Mouse (Mus musculus): ENCODE measurements around the gene Tom1. TPM values are rescaled to one million over a fixed set of nuclear protein-coding genes. Genes with fewer than 3 reads are reported as not detected.
A peak's percentile ranks its signal among the peaks of the same experiment; 100 is the strongest.

Tom1 gene
- total RNA-seq, 2 experiments from 2014 or later: 42.1 to 50.5 TPM

DNA sequence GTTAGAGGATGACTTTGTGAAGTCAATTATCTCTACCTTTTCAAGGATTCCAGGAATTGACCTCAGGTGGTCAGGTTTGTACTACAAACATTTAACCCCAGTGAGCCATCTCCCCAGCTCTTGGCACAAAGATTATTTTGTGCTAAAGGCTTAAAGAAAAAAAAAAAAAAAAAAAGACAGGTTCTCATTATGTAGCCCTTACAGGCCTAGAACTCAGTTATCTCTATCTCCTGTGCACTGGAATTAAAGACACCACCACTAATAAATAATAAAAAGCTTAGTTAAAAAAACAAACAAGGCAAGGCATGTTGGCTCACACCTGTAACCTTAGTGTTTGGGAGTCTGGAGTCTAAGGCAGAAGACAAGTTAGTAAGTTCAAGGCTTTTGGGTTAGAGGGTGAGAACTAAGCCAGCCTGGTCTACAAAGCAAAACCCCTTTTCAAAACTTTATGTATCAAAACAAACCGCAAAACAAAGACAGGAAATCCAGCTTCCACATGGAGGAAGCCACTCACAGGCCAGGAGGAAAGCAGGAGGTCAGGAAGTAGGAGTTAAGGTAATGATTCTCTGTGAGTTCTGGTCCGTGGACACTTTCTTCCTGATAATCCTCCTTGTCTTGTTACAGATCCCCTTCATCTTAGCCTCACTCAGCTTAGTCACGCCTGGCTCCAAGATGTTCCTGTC is 51.0 kb downstream of the Tom1 start:
- DNase-seq: no peak
- intact Hi-C loops (cut with DNase I): no loop called here

DNA sequence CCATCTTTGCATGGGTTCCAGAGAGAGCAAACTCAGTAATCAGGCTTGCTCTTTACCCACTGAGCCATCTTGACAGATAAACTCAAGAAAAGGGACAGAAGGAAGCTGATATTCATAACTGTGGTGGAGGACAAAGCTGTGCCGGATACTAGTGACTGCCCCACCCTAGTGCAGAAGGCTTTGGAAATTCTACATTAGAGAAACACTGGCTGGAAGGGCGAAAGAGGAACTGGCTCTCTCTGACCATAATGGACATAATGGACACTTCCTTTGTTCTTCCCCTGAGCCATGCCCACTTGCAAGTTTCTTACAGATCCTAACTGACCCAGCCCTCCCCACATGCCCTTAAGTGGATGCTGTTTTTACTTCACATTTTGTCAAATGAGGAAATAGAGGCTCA is 52.5 kb downstream of the Tom1 start:
- DNase-seq: no peak
- intact Hi-C loops (cut with DNase I): no loop called here

DNA sequence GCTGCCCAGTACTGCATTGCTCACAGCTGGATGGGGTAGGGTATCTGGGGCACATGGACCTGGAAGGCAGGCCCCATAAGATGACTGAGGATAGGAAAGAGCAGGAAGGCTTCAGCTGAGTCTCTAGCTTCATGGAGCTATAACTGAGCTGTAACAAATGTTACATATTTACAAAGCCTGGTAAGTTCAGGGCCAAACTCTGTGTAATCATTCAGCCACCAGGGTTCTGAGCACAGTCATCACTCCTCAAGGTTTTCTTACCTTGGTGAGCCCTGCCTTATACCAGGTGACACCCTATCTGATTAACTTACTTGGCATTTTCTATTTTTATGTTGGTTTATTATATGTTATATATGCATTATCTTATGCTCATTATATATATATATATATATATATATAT is 53.6 kb downstream of the Tom1 start:
- intact Hi-C loops (cut with DNase I): no loop called here
- no peak for DNase-seq

DNA sequence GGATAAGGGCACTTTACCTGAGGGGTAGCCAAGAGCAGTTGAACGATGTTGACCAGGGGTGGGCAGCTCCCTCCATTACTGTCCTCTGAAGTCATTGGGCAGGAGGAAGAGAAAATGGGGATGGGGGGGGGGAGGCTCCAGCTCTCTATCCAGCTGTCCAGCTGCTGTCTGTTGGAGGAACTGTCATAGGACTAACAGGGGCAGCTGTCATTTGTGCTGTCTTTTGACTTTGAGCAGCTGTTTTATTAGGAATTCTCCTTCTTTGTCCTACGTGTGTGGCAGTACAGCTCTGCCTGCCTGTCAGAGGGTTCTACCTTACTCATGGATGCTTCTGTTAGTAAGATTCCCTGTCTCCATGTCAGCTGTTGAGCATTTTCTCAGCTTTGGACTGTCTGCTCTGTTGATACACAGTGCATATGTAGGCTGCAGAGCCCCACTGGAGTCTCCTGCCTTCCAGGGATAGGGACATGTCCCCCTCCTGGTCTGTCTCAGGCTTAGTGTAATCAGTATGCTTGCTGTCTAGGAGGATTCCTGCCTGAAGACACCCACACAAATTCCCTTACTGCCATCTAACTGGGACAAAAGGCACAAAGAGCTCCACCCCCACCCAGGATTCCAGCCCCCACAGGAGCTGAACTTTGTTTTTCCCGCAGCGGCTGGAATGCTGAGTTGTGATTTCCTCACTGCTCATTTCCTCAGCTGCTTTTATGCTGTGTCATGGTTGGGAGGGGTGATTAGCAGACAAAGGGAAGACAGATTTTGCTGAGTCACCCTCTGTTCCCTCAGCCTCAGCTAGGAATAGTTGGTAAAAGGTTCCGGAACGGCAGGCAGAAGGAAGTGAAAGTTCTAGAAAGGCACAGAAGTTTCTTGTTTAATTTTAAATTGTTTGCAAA is 55.7 kb downstream of the Tom1 start:
- peak; percentile 46 to 70 for DNase-seq
- intact Hi-C loops (cut with DNase I): no loop called here

DNA sequence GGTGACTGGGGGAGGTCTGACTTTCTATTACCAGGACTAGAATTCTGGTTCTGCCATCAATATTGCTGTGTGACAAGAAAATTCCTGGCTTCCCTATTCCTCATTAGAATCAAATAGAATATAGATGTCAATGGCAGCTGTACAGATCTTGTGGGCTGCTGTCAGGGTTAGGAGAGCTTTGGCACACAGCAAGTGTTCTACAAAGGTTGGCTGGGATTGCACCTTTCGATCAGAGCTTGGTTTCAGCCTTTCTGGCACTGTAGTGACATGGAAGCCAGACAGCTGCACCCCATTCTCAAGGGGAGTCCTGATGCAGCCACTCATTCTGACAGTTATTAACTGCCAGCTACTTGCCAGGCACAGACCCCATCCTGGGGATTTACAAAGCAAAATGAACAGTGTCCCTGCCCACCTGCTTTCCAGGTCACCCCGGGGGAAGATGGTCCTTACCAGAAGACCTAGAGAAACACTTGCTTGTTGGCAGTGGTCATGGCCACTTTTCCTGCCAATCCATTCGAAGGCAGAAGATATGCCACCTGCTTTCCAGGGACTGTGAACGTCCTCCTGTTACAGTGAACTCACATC is 57.4 kb downstream of the Tom1 start:
- intact Hi-C loops (cut with DNase I): no loop called here
- DNase-seq: no peak

DNA sequence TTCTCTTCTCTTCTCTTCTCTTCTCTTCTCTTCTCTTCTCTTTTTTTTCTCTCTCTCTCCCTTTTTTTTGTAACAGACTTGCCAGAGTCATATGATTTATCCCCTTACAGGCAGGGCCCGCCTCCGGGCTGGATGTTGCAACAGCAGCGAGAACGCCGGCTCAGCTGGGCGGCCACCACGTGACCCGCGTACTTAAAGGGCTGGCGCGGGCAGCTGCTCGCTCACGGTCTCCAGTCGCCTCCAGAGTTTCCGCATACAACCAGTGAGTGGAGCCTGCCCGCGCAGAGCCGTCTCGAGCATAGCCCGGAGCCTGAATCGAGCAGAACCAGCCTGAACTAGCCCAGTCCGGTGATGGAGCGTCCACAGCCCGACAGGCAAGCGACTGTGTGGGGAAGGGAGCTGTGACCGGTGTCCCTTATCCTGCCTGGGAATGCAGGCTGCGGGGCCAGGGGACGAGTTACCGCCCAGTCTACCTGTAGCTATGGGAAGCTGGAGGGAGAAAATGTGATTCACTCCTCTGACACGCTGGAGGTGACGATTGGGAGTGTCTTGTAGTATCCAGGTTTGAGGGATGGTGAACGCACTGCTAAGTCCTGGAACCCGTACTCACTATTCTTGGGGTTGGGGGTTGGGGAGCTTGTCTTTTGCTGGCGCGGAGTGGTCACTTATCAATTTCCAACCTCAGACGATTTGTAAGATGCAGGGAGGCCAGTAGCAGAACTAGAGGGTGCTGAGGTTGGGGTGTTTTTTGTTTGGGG is 60.1 kb downstream of the Tom1 start, which contains the start of gene Hmox1:
Hmox1 (plus strand) TSS at position 223 of the 758 bp plus-strand sequence.
- DNase-seq: peak; percentile 90 to 91
- intact Hi-C loops (cut with DNase I): no loop called here

DNA sequence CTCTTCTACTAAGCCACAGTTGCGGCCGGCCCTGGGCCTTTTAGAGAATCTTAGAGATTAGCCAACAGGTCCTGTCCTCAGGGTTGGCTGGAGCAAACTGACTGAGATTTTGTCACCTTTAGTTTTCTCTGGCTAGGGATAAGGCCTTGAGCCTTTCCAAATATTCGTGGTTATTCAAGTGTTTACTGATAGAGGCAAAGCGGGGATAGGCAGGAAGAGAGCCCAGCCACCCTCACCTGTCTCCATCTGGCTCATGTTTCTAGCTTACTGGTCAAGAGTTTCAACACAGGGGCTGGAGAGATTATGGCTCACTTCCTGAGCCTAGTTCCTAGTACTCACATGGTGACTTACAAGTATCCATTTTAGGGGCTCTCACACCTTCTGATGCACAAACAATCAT is 69.5 kb downstream of the Tom1 start:
- intact Hi-C loops (cut with DNase I): no loop called here
- DNase-seq: no peak

DNA sequence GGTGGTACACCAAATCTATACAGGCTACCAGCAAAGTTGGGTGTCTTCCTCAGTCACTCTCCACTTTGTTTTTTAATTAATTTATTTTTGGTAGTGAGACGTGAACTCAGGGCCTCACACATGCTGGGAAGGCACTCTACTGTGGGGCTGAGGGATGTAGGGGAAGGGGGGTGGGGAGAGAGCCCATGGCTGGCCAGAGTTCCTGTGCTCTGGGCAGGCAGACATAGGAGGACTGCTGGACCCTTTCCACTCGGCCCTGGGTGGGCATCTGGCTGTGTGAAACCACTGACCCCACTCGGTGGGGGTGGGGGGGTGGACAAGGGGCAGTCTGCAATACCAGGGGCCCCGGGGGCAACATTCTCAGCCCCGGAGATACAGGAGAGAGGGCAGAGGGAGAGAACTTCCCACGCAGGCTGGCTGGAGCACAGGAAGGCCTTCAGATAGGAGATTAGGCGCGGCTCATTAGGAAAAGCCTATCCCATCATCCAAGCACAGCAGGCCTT is 69.9 kb downstream of the Tom1 start:
- intact Hi-C loops (cut with DNase I): no loop called here
- DNase-seq: no peak

DNA sequence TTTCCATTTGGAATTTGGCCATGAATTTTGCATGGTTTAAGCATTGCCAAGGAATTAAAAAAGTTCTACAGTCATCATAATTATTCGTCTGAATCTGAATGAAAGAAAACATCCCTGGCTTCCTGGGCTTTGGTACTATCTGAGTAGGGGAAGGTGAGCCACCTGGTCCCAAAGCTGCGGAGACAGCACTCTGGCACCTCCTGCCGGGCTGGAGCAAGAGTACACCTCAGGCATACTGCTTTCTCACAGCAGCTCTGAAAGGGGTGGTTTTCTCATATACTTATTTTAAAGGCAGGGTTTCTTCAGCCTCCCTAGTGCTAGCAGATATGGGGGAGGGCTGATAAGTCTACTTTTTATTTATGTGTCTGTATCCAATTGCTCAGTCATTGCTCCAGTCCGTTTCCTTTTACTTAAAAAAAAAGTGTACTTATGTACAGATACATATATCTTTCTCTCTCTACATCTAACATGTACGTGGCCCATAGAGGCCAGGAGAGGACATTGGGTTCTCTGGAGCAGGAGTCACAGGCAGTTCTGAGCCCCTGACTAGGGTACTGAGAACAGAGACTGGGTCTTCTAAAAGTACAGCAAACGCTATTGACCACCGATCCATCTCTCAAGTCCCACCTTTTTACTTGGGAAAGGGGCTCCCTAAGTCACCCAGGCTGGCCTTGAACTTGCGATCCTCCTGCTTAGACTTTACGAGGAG is 75.2 kb downstream of the Tom1 start:
- peak; percentile 68 to 76 for DNase-seq
- intact Hi-C loops (cut with DNase I): loop anchor here (1.0 kb wide), 1 partner anchor 37 kb away; no protein-coding TSS in a partner anchor

DNA sequence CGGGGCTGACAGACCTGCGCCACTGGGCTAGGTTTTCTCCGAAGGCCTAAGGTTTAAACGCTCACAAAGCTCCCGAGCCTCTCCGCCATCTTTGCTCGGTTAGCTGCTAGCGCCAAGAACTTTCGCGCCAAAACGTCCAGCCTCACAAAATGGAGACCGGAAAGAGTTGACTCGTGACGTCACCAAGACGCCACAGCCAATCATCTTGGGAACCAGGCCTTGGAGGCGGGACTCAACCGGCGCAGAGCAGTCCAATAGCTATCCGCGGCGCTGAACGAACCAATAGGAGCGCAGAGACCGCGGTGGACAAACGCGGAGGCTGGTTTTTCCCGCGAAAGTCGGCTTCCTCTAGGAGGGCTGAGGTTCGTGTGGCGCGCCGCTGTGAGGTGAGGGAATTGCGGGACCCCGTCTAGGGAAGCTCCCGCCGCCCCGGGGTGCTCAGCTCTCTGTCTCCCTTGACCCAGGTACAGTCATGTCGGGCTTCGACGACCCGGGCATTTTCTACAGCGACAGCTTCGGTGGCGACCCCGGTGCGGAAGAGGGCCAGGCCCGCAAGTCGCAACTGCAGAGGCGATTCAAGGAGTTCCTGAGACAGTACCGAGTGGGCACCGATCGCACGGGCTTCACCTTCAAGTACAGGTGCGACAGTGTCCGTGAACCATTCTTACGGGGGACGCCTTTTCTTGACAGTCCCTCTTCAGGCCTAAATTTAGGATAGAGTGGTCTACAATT is 75.9 kb downstream of the Tom1 start, which contains the start of gene Mcm5:
Mcm5 (plus strand) TSS at position 334 of the 732 bp plus-strand sequence.
- peak; percentile 97 to 99 for DNase-seq
- intact Hi-C loops (cut with DNase I): no loop called here

DNA sequence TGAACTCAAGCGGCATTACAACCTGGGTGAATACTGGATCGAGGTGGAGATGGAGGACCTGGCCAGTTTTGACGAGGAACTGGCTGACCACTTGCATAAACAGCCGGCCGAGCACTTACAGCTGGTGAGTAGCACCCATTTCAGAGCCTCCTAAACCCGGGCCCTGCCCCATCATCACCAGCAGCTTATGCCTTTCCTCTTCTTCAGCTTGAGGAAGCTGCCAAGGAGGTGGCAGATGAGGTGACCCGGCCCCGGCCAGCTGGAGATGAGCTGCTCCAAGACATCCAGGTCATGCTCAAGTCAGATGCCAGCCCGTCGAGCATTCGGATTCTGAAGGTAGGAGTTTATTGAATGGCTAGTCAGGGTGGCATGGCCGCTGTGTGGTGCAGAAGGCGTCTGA is 76.6 kb downstream of the Tom1 start:
- intact Hi-C loops (cut with DNase I): no loop called here

DNA sequence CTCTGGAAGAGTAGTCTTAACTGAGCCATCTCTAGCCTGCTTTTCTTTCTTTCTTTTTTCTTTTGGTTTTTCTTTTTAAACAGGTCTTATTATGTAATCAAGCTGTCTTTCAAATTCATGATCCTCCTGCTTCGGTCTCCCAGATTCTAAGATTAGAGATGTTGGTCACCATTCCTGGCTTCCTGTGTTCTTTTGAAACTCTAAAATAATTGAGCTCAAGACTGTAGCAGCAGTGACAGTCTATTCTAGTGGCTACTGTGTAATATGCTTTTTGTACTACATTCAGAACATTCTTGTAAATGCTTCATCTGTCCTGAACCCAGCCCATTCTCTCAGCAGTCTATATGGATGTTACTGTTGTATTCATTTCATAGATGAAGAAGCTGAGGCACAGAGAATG is 85.0 kb downstream of the Tom1 start:
- intact Hi-C loops (cut with DNase I): no loop called here
- no peak for DNase-seq

More for the DNA sequence above, 76.6 kb downstream of the Tom1 start:
- DNase-seq: no peak

DNA sequence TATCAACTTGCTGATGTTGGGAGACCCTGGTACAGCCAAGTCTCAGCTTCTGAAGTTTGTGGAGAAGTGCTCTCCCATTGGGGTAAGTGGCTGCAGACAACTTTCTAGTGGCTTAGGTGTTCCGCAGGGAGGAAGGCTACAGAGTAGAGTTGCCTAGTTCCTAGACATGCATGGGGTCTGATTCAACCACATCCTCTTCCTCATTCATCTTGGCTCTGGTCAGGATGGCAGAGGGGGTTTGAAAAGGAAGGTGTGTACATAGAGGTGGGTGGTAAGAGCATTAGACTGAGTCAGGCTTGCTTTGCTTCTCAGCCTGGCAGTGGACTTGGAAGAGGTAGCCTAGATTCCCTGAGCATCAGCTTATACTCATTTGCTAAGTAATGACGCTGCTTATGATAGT is 85.8 kb downstream of the Tom1 start:
- intact Hi-C loops (cut with DNase I): no loop called here
- no peak for DNase-seq

Other genes with a start within 250 kb of the Tom1 start
- not detected for gene Isx, start 160.5 kb upstream of the Tom1 start, total RNA-seq (2021)
- gene Hmgxb4, start 40.3 kb upstream of the Tom1 start, total RNA-seq (2021): 1 to 10 TPM; 7.0 to 7.4 TPM
- gene Hmox1, start 59.9 kb downstream of the Tom1 start, total RNA-seq (2021): 1 to 10 TPM; 6.8 to 8.2 TPM
- gene Mcm5, start 75.9 kb downstream of the Tom1 start, total RNA-seq (2021): 1 to 10 TPM; 1.7 TPM
- gene Rasd2, start 180.2 kb downstream of the Tom1 start, total RNA-seq (2021): 1 to 10 TPM; 4.4 to 5.3 TPM